ENCODE assay signal across 14 mouse cellular contexts in the genomic region with DNA sequence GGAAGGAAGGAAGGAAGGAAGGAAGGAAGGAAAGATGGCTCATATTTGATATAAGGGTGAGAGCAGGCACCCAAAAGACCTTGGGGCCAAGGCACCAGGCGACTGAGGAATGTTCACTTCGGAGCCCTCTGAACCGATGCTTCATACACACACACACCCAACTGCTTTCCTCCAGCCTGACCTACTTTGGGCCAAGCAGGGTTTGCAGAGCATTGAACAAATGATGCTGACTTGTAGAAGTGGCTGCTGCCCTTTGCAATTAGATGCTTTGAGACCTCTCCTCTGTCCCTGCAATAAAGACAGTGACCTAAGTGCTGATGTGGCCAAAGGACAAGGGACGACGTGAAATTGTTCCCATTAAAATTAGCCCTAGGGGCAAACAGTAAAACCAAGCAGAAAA.
"Had no signal": no experiment of that assay in that cellular context is flagged by ENCODE, and none has a peak within 500 bp of the region (broad histone marks: within the 10 kb centered on the region; RNA-seq: fewer than 3 reads in every experiment).

No protein-coding gene starts in this region.

- DNase-seq: kidney, adult 2 months; kidney, postnatal 14 days; lung, embryonic 14.5 days; lung, postnatal 10 days; lung, postnatal 4 days; midbrain, embryonic 14.5 days; thymus, adult 2 months; thymus, postnatal 25 days had no signal

- H3K36me3 ChIP-seq: kidney, embryonic 15.5 days; limb, embryonic 15.5 days; liver, embryonic 12.5 days; midbrain, embryonic 10.5 days; neural tube, embryonic 13.5 days; stomach, embryonic 15.5 days had no signal

- H3K4me2 ChIP-seq: kidney, embryonic 15.5 days; limb, embryonic 15.5 days; liver, embryonic 12.5 days; lung, embryonic 14.5 days; neural tube, embryonic 13.5 days; stomach, embryonic 15.5 days had no signal

- H3K27ac ChIP-seq: kidney, embryonic 15.5 days; limb, embryonic 15.5 days; liver, embryonic 12.5 days; midbrain, embryonic 10.5 days; neural tube, embryonic 13.5 days; stomach, embryonic 15.5 days had no signal

- H3K27me3 ChIP-seq: kidney, embryonic 15.5 days; limb, embryonic 15.5 days; liver, embryonic 12.5 days; neural tube, embryonic 13.5 days; stomach, embryonic 15.5 days had no signal

- H3K9me3 ChIP-seq: kidney, embryonic 15.5 days; limb, embryonic 15.5 days; liver, embryonic 12.5 days; midbrain, embryonic 10.5 days; neural tube, embryonic 13.5 days; stomach, embryonic 15.5 days had no signal

- ATAC-seq: liver, embryonic 12.5 days had no signal

- H3K4me1 ChIP-seq: kidney, embryonic 15.5 days; liver, embryonic 12.5 days; stomach, embryonic 15.5 days had no signal

- H3K4me3 ChIP-seq: kidney, embryonic 15.5 days; limb, embryonic 15.5 days; liver, embryonic 12.5 days; midbrain, embryonic 10.5 days; neural tube, embryonic 13.5 days; stomach, embryonic 15.5 days had no signal

- H3K9ac ChIP-seq: kidney, embryonic 15.5 days; limb, embryonic 15.5 days; liver, embryonic 12.5 days; lung, embryonic 14.5 days; neural tube, embryonic 13.5 days; stomach, embryonic 15.5 days had no signal
